Mouse (Mus musculus) right cerebral cortex, postnatal 36 days (tissue): ENCODE data around the gene Plcg2.

Experiments used
- DNase-seq, 2 experiments: peaks; one replicate each; pipeline ENCODE4 v3.0.0; 2022; ENCODE audit warnings: low spot score in 2 of 2, mixed read lengths in 1 of 2

Gene Plcg2

DNA sequence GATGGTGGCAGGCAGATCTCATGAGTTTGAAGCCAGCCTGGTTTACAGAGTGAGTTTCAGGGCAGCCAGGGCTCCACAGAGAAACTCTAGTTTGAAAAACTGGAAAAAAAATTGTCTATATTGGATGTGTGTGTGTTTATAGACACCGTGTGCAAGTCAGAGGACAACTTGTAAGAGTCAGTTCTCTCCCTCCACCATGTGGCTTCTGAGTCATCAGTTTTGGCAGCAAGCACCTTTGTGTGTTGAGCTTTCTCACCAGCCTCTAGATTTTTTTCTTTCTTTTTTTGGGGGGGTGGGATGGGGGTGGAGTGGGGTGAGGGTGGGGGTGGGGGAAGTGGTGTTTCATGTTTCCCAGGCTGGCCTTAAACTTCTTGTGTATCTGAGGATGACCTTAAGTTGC lies 12.8 kb upstream of the Plcg2 start:
- no peak for DNase-seq

DNA sequence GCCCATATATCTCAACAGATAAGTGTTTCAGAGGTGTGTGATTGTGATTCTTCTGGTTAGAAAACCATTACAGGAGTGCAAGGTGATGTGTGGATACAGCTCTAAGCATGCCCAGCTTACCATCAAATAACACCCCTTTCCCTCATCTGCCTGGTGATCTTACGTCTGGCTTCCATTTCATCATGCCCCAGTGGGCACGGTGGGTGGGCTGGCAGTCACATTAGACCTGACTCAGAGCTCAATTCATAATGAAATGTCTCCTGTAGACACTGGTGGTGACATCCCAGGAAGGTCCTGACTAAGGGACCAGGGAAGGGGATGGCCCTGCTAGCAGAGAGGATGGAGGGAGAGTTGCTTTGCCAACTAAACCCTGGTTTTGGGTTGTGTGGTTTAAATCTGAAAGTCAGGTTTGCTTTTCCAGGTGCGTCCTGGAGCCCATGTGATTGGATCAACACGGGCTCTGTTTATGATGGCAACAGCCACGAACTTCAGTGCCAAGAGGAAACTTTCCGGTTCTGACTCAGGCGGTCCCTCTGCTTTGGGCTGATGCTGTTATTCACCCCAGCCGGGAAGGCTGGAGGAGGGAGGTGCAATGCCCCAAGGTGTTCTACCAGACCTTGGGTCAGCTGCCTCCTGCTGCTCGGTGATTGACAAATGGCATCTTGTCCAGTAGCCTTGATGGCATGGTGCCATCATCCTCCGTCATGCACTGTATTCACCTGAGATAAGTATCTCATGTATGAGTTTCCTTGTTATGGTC lies 9.7 kb upstream of the Plcg2 start:
- DNase-seq = no peak

GRCm38 (mm10) chr8:117493543-117493942 lies 4.5 kb upstream of the Plcg2 start:
- DNase-seq = no peak

DNA sequence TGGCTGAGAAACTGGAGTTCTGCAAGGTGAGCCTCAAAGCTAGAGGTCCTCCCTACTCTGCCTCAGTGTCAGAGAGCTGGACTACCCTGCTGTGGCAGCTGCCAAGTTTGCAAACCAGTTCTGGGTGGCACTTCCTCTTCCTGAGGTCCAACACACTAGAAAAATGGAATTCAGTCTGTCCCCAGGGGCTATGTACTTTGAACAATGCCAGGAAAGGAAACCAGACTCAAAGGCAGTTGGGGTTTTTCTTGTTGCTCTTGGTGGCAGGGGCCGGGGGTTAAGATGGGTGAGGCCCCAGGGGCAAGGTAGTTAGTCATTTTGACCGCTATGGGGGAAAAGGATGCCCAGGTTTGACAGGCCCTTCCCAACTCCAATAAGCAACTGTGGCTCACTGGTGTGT lies 3.2 kb upstream of the Plcg2 start:
- DNase-seq = no peak

DNA sequence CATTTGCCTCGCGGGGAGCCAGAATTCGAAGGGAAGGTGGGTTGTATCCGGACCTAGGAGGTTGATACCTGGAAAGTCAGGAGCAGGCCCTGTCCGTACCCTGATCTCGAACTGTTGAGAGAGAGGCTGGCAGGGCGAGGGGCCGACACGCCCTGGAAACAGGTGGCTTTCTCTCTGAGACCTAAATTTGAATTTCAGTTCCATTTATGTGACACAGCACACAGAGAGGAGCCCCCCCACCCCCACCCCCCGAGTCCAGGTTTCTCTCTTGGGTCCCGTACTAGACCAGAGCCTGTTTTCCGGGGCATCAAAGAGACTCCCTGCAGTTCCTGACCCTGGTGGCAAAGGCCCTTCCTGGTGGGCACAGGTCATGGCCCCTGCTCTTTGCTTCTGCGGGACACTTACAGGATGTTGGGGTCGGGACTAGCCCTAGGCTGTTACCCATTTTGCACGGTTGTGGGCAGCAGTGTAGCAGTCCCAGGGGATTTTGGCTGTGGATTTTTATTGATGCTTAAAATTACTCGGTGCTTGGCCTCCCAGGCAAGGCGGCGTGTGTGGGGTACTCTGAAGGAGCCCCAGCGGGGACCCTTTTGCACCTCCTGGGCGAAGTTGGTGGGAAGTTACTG lies 937 bp downstream of the Plcg2 start:
- no peak for DNase-seq

- DNase-seq = no peak
These were observed 2.2 kb downstream of the Plcg2 start for GRCm38 (mm10) chr8:117500232-117500823.

- no peak for DNase-seq
These were observed 3.2 kb downstream of the Plcg2 start for GRCm38 (mm10) chr8:117501323-117501722.

DNA sequence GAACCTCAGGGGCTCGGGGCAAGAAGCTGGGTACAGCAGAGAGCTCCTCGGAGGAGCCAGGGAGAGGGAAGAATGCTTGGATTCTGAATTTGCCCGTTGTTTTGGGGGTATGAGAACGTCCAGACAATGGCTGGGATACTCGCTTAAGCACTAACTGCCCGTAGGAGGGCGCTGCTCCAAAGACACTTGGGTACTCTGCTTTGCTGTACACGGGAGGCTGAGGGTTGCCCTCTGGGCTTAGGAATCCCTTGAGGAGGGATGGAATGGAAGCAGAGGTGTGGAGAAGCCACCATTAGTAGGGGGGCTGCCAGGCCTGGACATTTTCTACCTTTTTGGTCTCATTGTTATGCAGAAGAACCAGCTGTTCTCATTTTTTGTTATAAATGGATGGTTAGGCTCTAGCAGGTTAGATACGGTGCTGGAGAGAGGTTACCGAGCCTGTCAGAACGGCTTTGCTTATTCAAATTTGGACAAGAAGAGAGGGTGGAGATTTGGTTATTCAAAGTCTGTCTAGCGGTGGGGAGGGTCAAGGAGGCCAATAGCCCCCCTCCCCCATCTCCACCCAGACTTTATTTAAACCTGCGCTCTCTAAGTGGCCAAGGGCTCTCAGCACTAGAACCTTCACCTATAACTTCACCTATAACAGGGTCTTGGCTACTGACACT lies 5.4 kb downstream of the Plcg2 start:
- DNase-seq = no peak

DNA sequence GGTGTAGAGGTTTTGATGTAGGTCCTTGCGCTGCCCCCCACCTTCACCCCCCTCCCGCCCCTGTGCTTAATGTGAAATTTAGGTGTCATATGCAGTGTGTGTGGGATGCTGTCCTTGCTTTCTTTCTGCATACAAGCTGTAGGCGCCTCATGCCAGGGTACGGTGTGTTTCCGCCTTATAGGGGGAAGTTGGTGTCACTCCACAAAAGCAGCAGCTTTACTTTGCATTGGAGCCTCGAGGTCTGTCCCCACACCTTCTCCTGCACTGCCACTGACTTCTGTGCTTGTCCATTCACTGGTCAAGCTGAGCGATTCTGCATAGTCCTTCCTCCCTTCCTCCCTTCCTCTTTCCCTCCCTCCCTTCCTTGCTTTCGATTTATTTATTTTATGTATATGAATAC lies 9.6 kb downstream of the Plcg2 start:
- DNase-seq = no peak

DNA sequence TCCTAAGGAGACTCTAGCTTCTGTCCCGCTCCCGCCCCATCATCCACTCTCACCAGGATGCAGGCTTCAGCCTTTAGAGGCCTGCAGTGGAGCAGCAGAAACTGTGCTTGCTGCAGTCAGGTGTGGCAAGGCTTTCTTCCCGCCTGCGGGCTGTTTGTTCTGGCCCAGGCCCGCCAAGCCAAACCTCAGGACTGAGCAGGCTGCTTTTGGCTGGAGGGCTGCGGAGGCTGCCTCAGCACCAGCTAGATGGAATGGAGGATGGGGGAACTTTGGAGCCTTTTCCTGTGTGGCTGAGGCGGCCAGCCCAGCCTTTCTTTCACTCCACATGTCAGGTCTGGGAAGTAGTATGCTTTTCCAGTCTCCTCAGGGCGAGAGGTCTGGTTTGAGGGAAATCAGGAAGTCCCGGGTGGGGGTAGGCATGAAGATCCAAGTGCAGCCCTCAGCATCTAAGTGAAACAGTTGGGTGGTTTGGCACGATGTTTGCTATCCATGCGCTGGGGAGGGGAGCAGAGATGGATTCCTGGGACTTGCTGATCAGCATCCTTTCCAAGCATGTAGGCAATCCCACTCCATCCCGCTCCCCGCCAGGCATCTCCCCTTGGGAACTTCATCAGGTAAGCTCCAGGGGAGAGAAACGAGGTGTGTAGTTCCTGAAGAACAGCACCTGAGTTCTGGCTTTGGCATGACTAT lies 18.9 kb downstream of the Plcg2 start:
- DNase-seq = no peak

DNA sequence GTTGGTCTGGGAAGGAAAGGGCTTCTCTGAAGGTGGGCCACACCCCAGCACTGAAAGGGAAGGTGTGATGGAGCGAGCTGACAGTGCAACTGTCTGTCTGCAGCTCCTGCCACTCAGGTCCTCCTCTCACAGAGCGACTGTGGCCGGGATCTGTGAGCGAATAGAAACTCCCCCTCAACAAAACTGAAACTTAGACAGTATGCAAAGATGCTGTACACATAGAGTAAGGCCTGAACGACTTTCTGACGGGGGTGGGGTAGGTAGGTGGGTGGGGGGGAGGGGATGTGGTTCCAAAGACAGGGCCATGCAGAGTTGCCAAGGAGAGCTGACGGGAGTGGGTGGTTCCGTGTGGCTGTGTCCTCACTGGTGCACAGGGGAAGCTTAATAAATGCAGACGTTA lies 19.8 kb downstream of the Plcg2 start:
- DNase-seq = no peak

- DNase-seq = no peak
These were observed 20.8 kb downstream of the Plcg2 start for GRCm38 (mm10) chr8:117518873-117519272.

GRCm38 (mm10) chr8:117526185-117526584 lies 28.1 kb downstream of the Plcg2 start:
- DNase-seq = no peak

DNA sequence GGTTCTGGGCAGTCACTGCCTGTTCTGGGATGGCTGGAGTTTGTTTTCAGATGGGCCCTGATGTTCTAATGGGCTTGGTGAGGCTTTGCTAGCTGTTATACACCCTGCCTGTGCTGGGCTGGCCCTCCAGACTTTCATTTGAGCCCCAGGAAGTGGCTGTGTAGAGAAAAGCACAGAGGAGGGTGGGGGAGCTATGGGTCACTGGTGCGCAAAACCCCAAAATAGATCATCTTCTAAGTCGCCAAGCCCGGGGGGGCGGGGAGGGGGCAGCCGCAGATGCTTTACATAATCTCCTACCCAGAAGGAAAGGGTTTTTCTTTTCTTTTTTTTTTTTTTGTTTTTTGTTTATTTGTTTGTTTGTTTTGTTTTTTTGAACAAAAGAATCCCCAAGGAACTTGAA lies 29.9 kb downstream of the Plcg2 start:
- no peak for DNase-seq

- no peak for DNase-seq
These were observed 31.1 kb downstream of the Plcg2 start for GRCm38 (mm10) chr8:117529177-117529576.

GRCm38 (mm10) chr8:117532381-117532972 lies 34.4 kb downstream of the Plcg2 start:
- DNase-seq = no peak

DNA sequence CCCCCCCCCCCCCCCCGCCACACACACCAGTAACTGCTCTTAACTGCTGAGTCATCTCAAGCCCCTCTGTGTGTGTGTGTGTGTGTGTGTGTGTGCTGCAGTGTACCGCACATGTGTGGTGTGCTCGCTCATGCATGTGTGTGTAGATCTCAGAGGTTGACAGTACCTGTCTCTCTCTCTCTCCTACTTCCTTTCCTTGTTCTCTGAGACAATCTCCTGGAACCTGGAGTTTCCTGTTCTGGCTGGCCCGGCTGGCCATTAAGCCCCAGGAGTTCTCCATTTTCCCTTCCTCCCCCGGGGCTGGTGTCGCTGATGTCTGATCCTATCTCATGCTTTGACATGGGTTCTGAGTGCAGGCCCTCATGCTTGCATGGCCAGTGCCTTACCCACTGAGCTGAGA lies 38.8 kb downstream of the Plcg2 start:
- DNase-seq = no peak

GRCm38 (mm10) chr8:117537751-117538150 lies 39.7 kb downstream of the Plcg2 start:
- DNase-seq = no peak

GRCm38 (mm10) chr8:117542951-117543350 lies 44.9 kb downstream of the Plcg2 start:
- DNase-seq = no peak

DNA sequence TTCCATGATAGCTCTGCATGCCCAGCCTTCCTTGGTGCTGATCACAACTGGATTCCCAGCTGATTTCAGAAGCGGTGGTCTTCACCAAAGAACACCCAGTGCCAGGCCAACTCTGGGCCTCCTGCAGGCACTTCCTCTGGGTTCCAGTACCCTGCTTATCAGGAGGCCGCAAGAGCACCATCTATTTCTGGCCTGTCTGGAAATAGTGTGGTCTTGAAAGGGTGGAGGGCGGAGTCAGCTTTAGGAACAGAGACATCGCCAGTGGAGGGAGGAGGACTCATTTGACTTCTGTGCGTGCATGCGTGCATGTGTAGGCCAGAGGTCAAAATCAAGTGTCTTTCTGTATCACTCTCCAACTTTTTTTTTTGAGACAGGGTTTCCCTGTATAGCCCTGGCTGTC lies 45.7 kb downstream of the Plcg2 start:
- no peak for DNase-seq

DNA sequence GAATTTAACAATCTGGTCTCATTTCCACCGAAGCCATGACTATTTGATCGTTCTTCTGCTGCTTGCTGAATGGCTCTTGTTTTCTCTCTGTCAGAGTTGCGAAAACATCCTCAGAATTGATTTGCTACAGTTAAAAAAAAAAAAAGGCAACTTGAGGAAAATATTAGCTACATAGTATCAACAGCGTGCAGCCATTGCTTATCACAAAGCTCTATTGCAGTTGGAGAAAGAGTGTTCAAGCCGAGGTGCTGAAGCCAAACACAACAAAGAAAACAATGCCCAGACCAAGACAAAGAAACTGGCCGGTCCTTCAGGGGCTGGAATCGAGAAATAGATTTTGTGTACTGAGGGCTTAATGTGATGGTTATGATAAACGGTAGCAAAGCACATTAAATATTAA lies 47.0 kb downstream of the Plcg2 start:
- DNase-seq = no peak

DNA sequence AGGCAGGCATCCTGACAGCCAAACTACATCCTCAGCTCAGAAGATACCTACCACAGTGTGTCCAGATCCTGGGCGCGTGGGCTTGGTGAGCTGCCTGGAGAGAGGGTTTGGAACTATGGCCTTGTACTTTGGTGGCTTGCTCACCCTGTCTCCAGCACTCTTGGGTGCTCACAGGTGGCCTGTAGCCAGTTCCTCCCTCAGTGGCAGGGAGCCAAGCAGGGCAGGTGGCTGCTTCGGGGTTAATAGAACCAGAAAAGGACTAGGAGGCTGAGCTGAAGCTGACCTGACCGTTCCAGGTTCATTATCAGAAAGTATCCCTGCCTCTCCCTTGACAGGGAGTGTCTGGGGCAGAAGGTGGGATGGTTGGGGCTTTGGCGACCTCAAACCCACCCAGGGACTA lies 48.3 kb downstream of the Plcg2 start:
- no peak for DNase-seq
